Mouse (Mus musculus): ENCODE data around the gene Dnpep. TPM values are rescaled to one million over a fixed set of nuclear protein-coding genes. Genes with fewer than 3 reads are reported as not detected.

Dnpep gene
- 78.1 TPM for polyA plus RNA-seq (2017; shearing (Covaris generic))

GRCm38 (mm10) chr1:75317241-75318201, at the start of gene Dnpep:
Gene Dnpep, minus strand, starts transcription at chr1:75317990.

GRCm38 (mm10) chr1:75360112-75361031, 42.6 kb upstream of the Dnpep start, which contains the start of gene Des:
Gene Des, plus strand, starts transcription at chr1:75360329.

GRCm38 (mm10) chr1:75278228-75278627, 39.6 kb downstream of the Dnpep start, which contains the start of gene Resp18:
Gene Resp18, minus strand, starts transcription at chr1:75278415.

GRCm38 (mm10) chr1:75264091-75264880, 53.5 kb downstream of the Dnpep start, which contains the start of gene Ptprn:
Gene Ptprn, minus strand, starts transcription at chr1:75264502.

Other genes starting within 250 kb of the Dnpep start
- gene Nhej1, start 192.8 kb downstream of the Dnpep start, polyA plus RNA-seq (2017; shearing (Covaris generic)) = 8.1 TPM
- gene Slc23a3, start 184.1 kb downstream of the Dnpep start, polyA plus RNA-seq (2017; shearing (Covaris generic)) = 0.25 TPM
- gene Cnppd1, start 175.3 kb downstream of the Dnpep start, polyA plus RNA-seq (2017; shearing (Covaris generic)) = 178 TPM
- 113 TPM for gene Retreg2, start 175.2 kb downstream of the Dnpep start, polyA plus RNA-seq (2017; shearing (Covaris generic))
- 78.5 TPM for gene Zfand2b, start 149.3 kb downstream of the Dnpep start, polyA plus RNA-seq (2017; shearing (Covaris generic))
- 4.5 TPM for gene Abcb6, start 137.6 kb downstream of the Dnpep start, polyA plus RNA-seq (2017; shearing (Covaris generic))
- gene Ankzf1, start 125.8 kb downstream of the Dnpep start, polyA plus RNA-seq (2017; shearing (Covaris generic)) = 46.2 TPM
- gene Atg9a, start 125.8 kb downstream of the Dnpep start, polyA plus RNA-seq (2017; shearing (Covaris generic)) = 24.9 TPM
- 15.6 TPM for gene Glb1l, start 107.2 kb downstream of the Dnpep start, polyA plus RNA-seq (2017; shearing (Covaris generic))
- gene Stk16, start 107.2 kb downstream of the Dnpep start, polyA plus RNA-seq (2017; shearing (Covaris generic)) = 104 TPM
- gene Tuba4a, start 98.1 kb downstream of the Dnpep start, polyA plus RNA-seq (2017; shearing (Covaris generic)) = 316 TPM
- gene A630095N17Rik, start 85.9 kb downstream of the Dnpep start, polyA plus RNA-seq (2017; shearing (Covaris generic)) = 0.85 TPM
- gene Dnajb2, start 81.6 kb downstream of the Dnpep start, polyA plus RNA-seq (2017; shearing (Covaris generic)) = 25.5 TPM
- gene Ptprn, start 53.5 kb downstream of the Dnpep start, polyA plus RNA-seq (2017; shearing (Covaris generic)) = 0.43 TPM
- not detected for gene Resp18, start 39.6 kb downstream of the Dnpep start, polyA plus RNA-seq (2017; shearing (Covaris generic))
- gene Des, start 42.3 kb upstream of the Dnpep start, polyA plus RNA-seq (2017; shearing (Covaris generic)) = 0.34 TPM
- 0.59 TPM for gene Speg, start 57.3 kb upstream of the Dnpep start, polyA plus RNA-seq (2017; shearing (Covaris generic))
- gene Gmppa, start 117.9 kb upstream of the Dnpep start, polyA plus RNA-seq (2017; shearing (Covaris generic)) = 90.4 TPM
- gene Asic4, start 132.4 kb upstream of the Dnpep start, polyA plus RNA-seq (2017; shearing (Covaris generic)) = not detected
- 36.2 TPM for gene Chpf, start 161.3 kb upstream of the Dnpep start, polyA plus RNA-seq (2017; shearing (Covaris generic))
- 1.5 TPM for gene Tmem198, start 161.5 kb upstream of the Dnpep start, polyA plus RNA-seq (2017; shearing (Covaris generic))
- 0.32 TPM for gene Obsl1, start 188.5 kb upstream of the Dnpep start, polyA plus RNA-seq (2017; shearing (Covaris generic))
- gene Inha, start 189.1 kb upstream of the Dnpep start, polyA plus RNA-seq (2017; shearing (Covaris generic)) = not detected
- 24.2 TPM for gene Stk11ip, start 203.5 kb upstream of the Dnpep start, polyA plus RNA-seq (2017; shearing (Covaris generic))
- gene Slc4a3, start 228.3 kb upstream of the Dnpep start, polyA plus RNA-seq (2017; shearing (Covaris generic)) = not detected